Mouse (Mus musculus): ENCODE results near the gene Prkcd. TPM values are rescaled to one million over a fixed set of nuclear protein-coding genes. Genes with fewer than 3 reads are reported as not detected.
A peak's percentile ranks its signal among the peaks of the same experiment; 100 is the strongest.

The Prkcd gene
- polyA plus RNA-seq, 1 experiment: 80.6 TPM

GRCm38 (mm10) chr14:30666061-30666460 lies 40.1 kb upstream of the Prkcd start:
- Histone ChIP-seq H3K27ac (ENCODE audit: insufficient read depth, low read depth, low read length) (0 out of 2 replicates have a peak overlapping the region, but pooled peaks have one; percentile 8), H3K4me3 (ENCODE audit: insufficient read depth, low read depth, low read length) (no peak overlapping the region), H3K4me1 (ENCODE audit: control insufficient read depth, insufficient read depth, low read length) (no peaks in the 10 kb centered on the region; the same call in 1 of the 2 replicates), H3K36me3 (ENCODE audit: control insufficient read depth, insufficient read depth, low read length) (peaks cover 3% of the 10 kb centered on the region; the same call in 1 of the 2 replicates), H3K27me3 (replicated peaks; ENCODE audit: control insufficient read depth, insufficient read depth, low read length) (no peaks in the 10 kb centered on the region)
- TF ChIP-seq POLR2A (IDR thresholded peaks at IDR 0.05; ENCODE audit: low read depth, low read length) (no peak), CTCF (conservative IDR thresholded peaks at IDR 0.05; ENCODE audit: insufficient read depth, insufficient read length, low read depth, low read length) (no peak)
- WGBS: 45% methylated on average over 3 of the region's 3 CpGs
- peak; percentile 61 for DNase-seq

GRCm38 (mm10) chr14:30655531-30655930 lies 29.5 kb upstream of the Prkcd start:
- Histone ChIP-seq H3K36me3 (ENCODE audit: control insufficient read depth, insufficient read depth, low read length) (no peaks in the 10 kb centered on the region), H3K4me3 (ENCODE audit: insufficient read depth, low read depth, low read length) (no peak overlapping the region), H3K4me1 (ENCODE audit: control insufficient read depth, insufficient read depth, low read length) (peaks cover 11% of the 10 kb centered on the region; the same call in 1 of the 2 replicates), H3K27ac (ENCODE audit: insufficient read depth, low read depth, low read length) (no peak overlapping the region), H3K27me3 (replicated peaks; ENCODE audit: control insufficient read depth, insufficient read depth, low read length) (no peaks in the 10 kb centered on the region)
- WGBS: 94% methylated on average over 1 of the region's 1 CpGs
- no peak for DNase-seq
- TF ChIP-seq CTCF (conservative IDR thresholded peaks at IDR 0.05; ENCODE audit: insufficient read depth, insufficient read length, low read depth, low read length) (no peak), POLR2A (IDR thresholded peaks at IDR 0.05; ENCODE audit: low read depth, low read length) (no peak)

GRCm38 (mm10) chr14:30654691-30655228 lies 28.8 kb upstream of the Prkcd start:
- no peaks in the 10 kb centered on the region for H3K27me3 ChIP-seq (replicated peaks; ENCODE audit: control insufficient read depth, insufficient read depth, low read length)
- peaks cover 18% of the 10 kb centered on the region; the same call in 1 of the 2 replicates for H3K4me1 ChIP-seq (ENCODE audit: control insufficient read depth, insufficient read depth, low read length)
- no peak for DNase-seq
- no peak overlapping the region for H3K27ac ChIP-seq (ENCODE audit: insufficient read depth, low read depth, low read length)
- no peaks in the 10 kb centered on the region for H3K36me3 ChIP-seq (ENCODE audit: control insufficient read depth, insufficient read depth, low read length)
- TF ChIP-seq POLR2A (IDR thresholded peaks at IDR 0.05; ENCODE audit: low read depth, low read length) (no peak), CTCF (conservative IDR thresholded peaks at IDR 0.05; ENCODE audit: insufficient read depth, insufficient read length, low read depth, low read length) (no peak)
- peak overlapping the region; percentile 93 for H3K4me3 ChIP-seq (ENCODE audit: insufficient read depth, low read depth, low read length)
- 28% methylated on average over 4 of the region's 4 CpGs for WGBS

- Histone ChIP-seq H3K27me3 (replicated peaks; ENCODE audit: control insufficient read depth, insufficient read depth, low read length) (no peaks in the 10 kb centered on the region), H3K36me3 (ENCODE audit: control insufficient read depth, insufficient read depth, low read length) (no peaks in the 10 kb centered on the region), H3K4me3 (ENCODE audit: insufficient read depth, low read depth, low read length) (peak within 1 kb of the TSS; percentile 93), H3K27ac (ENCODE audit: insufficient read depth, low read depth, low read length) (peak within 1 kb of the TSS; percentile 85), H3K4me1 (ENCODE audit: control insufficient read depth, insufficient read depth, low read length) (peaks cover 18% of the 10 kb centered on the region; the same call in 1 of the 2 replicates)
- WGBS: 3% methylated on average over 38 of the region's 38 CpGs
- peak; percentile 98 for DNase-seq
- TF ChIP-seq CTCF (conservative IDR thresholded peaks at IDR 0.05; ENCODE audit: insufficient read depth, insufficient read length, low read depth, low read length): no peak; the same call in 1 of the 2 replicates
- TF ChIP-seq POLR2A (IDR thresholded peaks at IDR 0.05; ENCODE audit: low read depth, low read length): peak; percentile 81
These were observed 28.1 kb upstream of the Prkcd start, which contains the start of gene Rft1 for GRCm38 (mm10) chr14:30653943-30654659. Gene Rft1, plus strand, starts transcription at chr14:30654360.

GRCm38 (mm10) chr14:30650969-30651368 lies 25.0 kb upstream of the Prkcd start:
- Histone ChIP-seq H3K27me3 (replicated peaks; ENCODE audit: control insufficient read depth, insufficient read depth, low read length) (no peaks in the 10 kb centered on the region), H3K36me3 (ENCODE audit: control insufficient read depth, insufficient read depth, low read length) (no peaks in the 10 kb centered on the region), H3K4me1 (ENCODE audit: control insufficient read depth, insufficient read depth, low read length) (peaks cover 23% of the 10 kb centered on the region; the same call in 1 of the 2 replicates), H3K27ac (ENCODE audit: insufficient read depth, low read depth, low read length) (peak overlapping the region; percentile 60; the same call in 1 of the 2 replicates), H3K4me3 (ENCODE audit: insufficient read depth, low read depth, low read length) (no peak overlapping the region)
- TF ChIP-seq POLR2A (IDR thresholded peaks at IDR 0.05; ENCODE audit: low read depth, low read length): no peak
- TF ChIP-seq CTCF (conservative IDR thresholded peaks at IDR 0.05; ENCODE audit: insufficient read depth, insufficient read length, low read depth, low read length): peak; percentile 86
- WGBS: 7% methylated on average over 4 of the region's 4 CpGs
- DNase-seq: peak; percentile 98

- peak; percentile 55 for DNase-seq
- Histone ChIP-seq H3K4me3 (ENCODE audit: insufficient read depth, low read depth, low read length) (no peak overlapping the region), H3K27ac (ENCODE audit: insufficient read depth, low read depth, low read length) (peak overlapping the region; percentile 60), H3K4me1 (ENCODE audit: control insufficient read depth, insufficient read depth, low read length) (peaks cover 23% of the 10 kb centered on the region; the same call in 1 of the 2 replicates), H3K27me3 (replicated peaks; ENCODE audit: control insufficient read depth, insufficient read depth, low read length) (no peaks in the 10 kb centered on the region), H3K36me3 (ENCODE audit: control insufficient read depth, insufficient read depth, low read length) (no peaks in the 10 kb centered on the region)
- TF ChIP-seq CTCF (conservative IDR thresholded peaks at IDR 0.05; ENCODE audit: insufficient read depth, insufficient read length, low read depth, low read length) (no peak), POLR2A (IDR thresholded peaks at IDR 0.05; ENCODE audit: low read depth, low read length) (no peak)
- WGBS: 46% methylated on average over 8 of the region's 8 CpGs
These were observed 23.7 kb upstream of the Prkcd start for GRCm38 (mm10) chr14:30649745-30650144.

- 50% methylated on average over 3 of the region's 3 CpGs for WGBS
- Histone ChIP-seq H3K27ac (ENCODE audit: insufficient read depth, low read depth, low read length) (no peak overlapping the region), H3K4me3 (ENCODE audit: insufficient read depth, low read depth, low read length) (no peak overlapping the region), H3K36me3 (ENCODE audit: control insufficient read depth, insufficient read depth, low read length) (no peaks in the 10 kb centered on the region), H3K4me1 (ENCODE audit: control insufficient read depth, insufficient read depth, low read length) (peaks cover 18% of the 10 kb centered on the region; the same call in 1 of the 2 replicates), H3K27me3 (replicated peaks; ENCODE audit: control insufficient read depth, insufficient read depth, low read length) (no peaks in the 10 kb centered on the region)
- peak; percentile 61 for DNase-seq
- no peak for TF ChIP-seq CTCF (conservative IDR thresholded peaks at IDR 0.05; ENCODE audit: insufficient read depth, insufficient read length, low read depth, low read length)
These were observed 22.5 kb upstream of the Prkcd start for GRCm38 (mm10) chr14:30648478-30648877.

Measured in kidney, adult 2 months (tissue).